Mouse (Mus musculus): ENCODE results near the gene Zfp488. TPM values are rescaled to one million over a fixed set of nuclear protein-coding genes. Genes with fewer than 3 reads are reported as not detected.

Zfp488 gene
- 1 to 10 TPM; 2.6 to 2.7 TPM for total RNA-seq (2021)
- long read RNA-seq, experiment 1, full-length matches to known transcripts, result 2 of 2 reads
- long read RNA-seq, experiment 1, partial matches to known transcripts, result 0 of 2 reads
- long read RNA-seq, experiment 1, other reads (novel, unspliced or antisense), result 0 of 2 reads
- long read RNA-seq, experiment 2, result 0 reads

DNA sequence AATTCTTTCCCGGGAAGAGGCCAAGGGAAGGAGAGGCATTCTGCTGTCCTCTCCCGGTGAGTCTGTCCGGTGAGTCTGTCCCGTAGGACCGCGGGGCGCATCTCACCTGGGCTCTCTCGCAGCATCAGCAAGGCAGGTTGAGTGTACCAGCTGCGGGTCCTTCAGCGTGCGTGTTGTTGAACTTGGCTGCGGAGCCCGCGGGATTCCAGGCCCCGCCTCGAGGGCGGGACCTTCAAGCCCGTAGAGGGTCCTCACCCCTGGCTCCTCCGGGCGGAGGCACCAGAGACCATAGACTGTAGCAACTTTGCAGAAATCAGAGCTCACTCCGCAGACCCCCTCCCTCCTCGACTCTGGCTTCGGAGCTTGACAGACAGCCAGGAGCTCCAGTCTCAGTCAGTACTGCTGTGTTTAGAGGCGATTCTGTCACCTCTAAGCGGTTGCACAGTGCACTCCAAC, at the start of gene Zfp488:
Gene Zfp488 (minus strand): TSS at position 161 of the 456 bp plus-strand sequence.
- DNase-seq (ENCODE audit: low spot score in 2 of 2), result no peak

DNA sequence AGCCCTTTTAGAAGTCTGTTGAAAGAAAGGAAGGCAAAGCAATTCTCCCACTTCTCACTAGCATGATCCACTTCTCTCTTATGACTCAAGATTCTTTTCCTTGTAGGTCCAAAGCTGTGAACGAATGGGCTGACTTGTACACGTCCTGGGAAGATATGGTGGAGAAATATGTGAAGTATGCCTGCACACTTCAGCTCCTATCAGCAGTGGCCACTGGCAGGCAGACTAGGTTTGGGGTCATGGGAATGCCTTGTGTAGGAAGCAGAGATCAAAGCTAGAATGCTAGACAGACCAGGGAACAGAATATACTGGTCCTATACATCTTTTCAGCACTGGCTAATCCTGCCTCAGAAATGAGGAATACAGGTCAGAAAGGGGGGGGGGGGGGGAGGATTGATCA, 48.1 kb upstream of the Zfp488 start:
- no peak for DNase-seq (ENCODE audit: low spot score in 2 of 2)

GRCm38 (mm10) chr14:34016938-34017337, 38.4 kb upstream of the Zfp488 start:
- DNase-seq (ENCODE audit: low spot score in 2 of 2), result no peak

DNA sequence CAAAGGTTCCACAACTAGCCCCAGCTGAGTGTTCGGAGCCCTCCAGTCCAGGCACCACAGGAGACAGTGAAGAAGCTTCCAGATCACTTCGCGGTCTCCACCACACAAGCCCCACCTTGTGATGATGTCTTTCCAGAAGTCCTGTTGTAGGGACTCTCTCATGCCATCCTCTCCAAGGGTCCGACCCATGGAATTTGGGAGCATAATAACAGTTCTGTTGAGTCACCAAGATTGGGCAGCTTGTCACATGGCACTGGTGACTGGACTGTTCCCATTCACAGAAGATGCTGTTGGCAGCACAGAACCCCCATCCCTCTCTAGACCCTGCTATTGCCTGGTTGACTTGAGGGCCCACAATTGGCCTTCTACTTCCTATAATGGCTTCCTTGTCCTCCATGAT, 37.8 kb upstream of the Zfp488 start, which contains the start of gene Gm5460:
Gene Gm5460 (plus strand): TSS at position 378 of the 400 bp plus-strand sequence.
- no peak for DNase-seq (ENCODE audit: low spot score in 2 of 2)

DNA sequence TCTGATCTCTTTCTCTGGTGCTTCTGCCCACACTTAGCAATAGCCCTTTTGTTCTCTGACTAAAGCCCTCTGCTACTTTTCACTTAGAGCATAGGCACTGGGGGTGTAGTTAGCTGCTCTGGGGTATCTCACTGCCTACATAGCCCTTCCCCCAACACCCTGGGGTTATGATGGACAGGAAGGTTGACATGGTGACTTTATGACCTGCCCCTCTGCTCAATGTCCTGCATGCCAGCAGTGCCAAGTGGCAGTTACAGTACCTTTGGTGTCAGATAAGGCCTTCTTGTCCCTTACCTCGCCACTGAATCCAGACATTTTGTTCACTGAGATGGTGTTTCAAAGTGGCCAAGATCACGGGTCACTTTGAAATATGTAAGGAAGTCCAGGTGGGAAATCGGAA, 36.5 kb upstream of the Zfp488 start, which contains the start of gene Gm30083:
Gene Gm30083 (minus strand): TSS at position 120 of the 400 bp plus-strand sequence.
- DNase-seq (ENCODE audit: low spot score in 2 of 2), result no peak

- DNase-seq (ENCODE audit: low spot score in 2 of 2), result no peak
Measured at GRCm38 (mm10) chr14:34002358-34002757, 23.8 kb upstream of the Zfp488 start.

GRCm38 (mm10) chr14:34001445-34001844, 22.9 kb upstream of the Zfp488 start:
- no peak for DNase-seq (ENCODE audit: low spot score in 2 of 2)

DNA sequence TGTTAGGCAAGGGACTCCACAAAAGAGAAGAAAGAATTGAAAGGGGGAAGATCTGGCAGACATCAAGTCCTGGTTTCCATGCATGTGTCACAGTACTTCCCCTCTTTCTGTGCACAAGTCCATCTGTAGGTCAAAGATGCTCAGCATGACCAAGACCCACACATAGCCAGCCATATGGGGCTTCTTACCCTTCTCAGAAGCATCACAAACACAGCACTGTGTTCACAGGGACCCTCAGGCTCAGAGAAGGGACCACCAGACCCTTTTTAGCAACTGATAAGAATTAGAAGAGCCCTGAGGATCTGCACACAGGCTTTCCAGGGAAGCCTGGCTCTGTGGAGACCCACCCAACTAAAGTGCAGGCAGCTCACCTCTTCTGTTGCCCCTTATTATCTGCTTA, 21.5 kb upstream of the Zfp488 start:
- no peak for DNase-seq (ENCODE audit: low spot score in 2 of 2)

GRCm38 (mm10) chr14:33997427-33997826, 18.9 kb upstream of the Zfp488 start:
- DNase-seq (ENCODE audit: low spot score in 2 of 2), result no peak

GRCm38 (mm10) chr14:33993521-33994289, 15.1 kb upstream of the Zfp488 start:
- DNase-seq (ENCODE audit: low spot score in 2 of 2), result no peak

DNA sequence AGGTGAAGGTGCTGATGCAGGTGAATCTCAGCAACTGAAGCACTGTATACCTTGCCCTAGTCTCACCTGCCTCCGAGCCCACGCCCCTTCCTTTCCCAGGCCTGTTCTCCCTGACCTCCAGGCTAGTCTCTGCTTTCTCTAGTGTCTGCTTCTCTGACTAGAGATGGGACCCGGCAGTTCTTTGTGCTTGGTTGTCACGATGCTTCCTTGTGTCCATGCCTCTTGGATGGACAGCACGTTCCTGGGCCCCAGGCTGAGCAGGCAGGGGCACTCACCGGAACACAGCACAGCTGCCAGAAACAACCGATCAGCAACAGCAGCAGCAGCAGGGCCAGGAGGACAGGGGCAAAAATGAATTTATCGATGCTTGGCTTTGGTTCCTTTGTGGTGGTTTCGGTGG, 14.5 kb upstream of the Zfp488 start:
- no peak for DNase-seq (ENCODE audit: low spot score in 2 of 2)

GRCm38 (mm10) chr14:33991971-33992370, 13.4 kb upstream of the Zfp488 start:
- no peak for DNase-seq (ENCODE audit: low spot score in 2 of 2)

GRCm38 (mm10) chr14:33989201-33989600, 10.6 kb upstream of the Zfp488 start:
- DNase-seq (ENCODE audit: low spot score in 2 of 2), result no peak

- DNase-seq (ENCODE audit: low spot score in 2 of 2), result no peak
Measured at GRCm38 (mm10) chr14:33977748-33978147, 816 bp downstream of the Zfp488 start.

GRCm38 (mm10) chr14:33974752-33975151, 3.8 kb downstream of the Zfp488 start:
- no peak for DNase-seq (ENCODE audit: low spot score in 2 of 2)

DNA sequence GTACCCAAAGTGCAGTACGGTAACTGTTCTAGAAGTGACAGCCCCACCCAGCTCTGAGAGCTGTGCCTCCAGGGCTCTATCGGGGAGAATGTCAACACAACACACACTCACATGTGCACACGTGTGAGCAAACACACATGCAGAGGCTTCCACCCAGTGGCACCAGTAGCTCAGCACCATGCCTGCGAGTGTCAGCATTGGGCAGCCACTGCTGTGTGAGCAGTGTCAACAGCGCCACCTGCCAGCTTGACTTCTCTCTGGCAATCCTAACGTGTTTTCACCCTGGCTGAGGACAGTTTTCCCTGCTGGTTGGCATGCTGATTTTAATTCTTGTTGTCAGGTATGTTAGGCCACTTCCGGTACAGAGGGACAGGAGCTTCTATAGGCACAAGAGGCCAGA, 5.9 kb downstream of the Zfp488 start:
- no peak for DNase-seq (ENCODE audit: low spot score in 2 of 2)

GRCm38 (mm10) chr14:33965675-33966074, 12.9 kb downstream of the Zfp488 start:
- no peak for DNase-seq (ENCODE audit: low spot score in 2 of 2)

DNA sequence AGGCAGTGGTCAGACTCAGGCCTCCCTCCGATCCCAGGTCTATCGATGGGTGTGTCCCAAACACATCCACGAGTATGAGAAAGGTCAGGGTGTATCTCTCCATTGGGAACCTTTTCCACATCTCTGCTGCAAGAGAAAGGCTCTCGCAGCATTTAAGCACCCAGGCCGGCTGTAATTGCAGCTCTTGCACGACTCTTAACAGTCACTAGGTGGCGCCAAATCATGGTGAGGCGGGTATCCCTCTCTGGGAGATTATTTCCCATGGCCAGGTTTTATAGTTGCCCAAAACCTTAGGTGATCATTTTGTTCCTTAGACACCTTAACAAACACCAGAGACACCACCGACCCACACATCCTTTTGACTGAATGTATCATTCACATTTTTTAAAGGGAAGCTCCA, 19.2 kb downstream of the Zfp488 start:
- DNase-seq (ENCODE audit: low spot score in 2 of 2), result peak; percentile 70 to 73

DNA sequence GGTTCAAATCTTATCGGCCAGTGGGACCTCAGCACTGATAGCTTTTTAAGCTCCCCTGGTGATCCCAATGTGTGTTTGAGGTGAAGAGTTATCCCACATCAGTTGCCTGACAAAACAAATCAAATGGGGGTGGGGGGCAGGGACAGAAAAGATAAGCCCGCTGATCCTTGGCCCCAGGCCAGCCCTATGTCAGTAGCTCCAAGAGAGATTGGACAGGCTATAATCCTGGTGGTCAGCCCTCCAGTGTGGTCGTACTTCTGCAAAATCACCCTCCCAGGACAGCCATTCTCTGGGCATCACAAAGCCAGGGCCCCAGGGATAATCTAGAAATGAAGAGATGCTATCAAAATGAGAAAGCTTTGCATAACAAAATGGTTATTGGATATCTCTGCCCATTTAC, 19.7 kb downstream of the Zfp488 start:
- no peak for DNase-seq (ENCODE audit: low spot score in 2 of 2)

DNA sequence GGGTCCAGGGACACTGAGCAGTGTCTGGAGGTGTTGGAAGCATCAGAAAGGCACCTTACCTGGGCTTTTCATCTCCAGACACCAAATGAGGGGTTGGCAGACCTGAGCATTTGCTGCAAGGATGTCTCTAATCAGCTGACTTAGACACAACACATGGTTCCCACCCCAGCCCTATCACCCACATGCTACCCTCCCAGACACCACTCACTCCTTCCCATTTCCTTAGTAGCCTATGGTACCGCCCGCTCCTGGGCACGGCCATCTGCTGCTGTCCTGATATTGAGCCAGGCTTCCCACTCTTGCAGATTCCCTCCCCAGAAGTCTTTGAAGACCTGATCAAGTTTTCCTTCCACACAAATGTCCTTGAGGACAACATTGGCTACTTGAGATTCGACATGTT, 20.4 kb downstream of the Zfp488 start:
- peak; percentile 28 to 30 for DNase-seq (ENCODE audit: low spot score in 2 of 2)

DNA sequence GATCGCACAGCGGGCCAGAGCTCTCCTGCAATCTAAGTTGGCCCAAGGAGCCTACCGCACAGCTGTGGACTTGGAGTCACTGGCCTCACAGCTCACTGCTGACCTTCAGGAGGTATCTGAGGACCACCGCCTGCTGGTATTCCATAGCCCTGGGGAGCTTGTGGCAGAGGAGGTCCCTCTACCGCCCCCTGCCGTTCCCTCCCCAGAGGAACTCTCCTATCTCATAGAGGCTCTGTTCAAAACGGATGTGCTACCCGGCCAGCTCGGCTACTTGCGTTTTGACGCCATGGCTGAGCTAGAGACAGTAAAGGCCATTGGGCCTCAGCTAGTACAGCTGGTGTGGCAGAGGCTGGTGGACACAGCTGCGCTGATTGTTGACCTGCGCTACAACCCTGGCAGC, 22.5 kb downstream of the Zfp488 start:
- no peak for DNase-seq (ENCODE audit: low spot score in 2 of 2)

DNA sequence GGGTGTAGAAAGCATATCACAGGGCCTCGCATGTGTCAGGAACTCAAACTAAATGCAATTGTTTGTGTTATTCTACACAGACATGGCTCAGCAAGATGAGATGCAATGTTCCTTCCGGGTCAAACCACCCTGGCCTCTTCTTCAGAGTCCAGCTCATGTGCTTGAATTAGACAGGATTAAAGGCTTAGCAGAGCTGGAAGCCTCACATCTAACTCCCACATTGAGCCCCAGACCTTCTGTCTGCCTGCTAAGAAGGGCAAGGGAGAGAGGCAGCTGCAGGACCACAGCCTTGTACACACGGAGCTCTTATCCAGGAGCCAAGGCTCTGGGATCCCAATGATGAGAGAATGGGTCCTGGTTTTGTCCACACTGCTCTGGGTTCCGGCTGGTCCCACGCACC, 24.8 kb downstream of the Zfp488 start, which contains the start of gene Rbp3:
Gene Rbp3 (plus strand): TSS at position 243 of the 400 bp plus-strand sequence.
- DNase-seq (ENCODE audit: low spot score in 2 of 2), result no peak

Data from left cerebral cortex, adult 18-20 months (tissue).